In genomic region chr6:113237542-113238270, GRCm38 (mm10) we compare ENCODE assay signal across 7 mouse cellular contexts. TPM values are rescaled to one million over a fixed set of nuclear protein-coding genes. Genes with fewer than 3 reads are reported as not detected.
DNase-seq lines count a peak whose midpoint lies in the region; ATAC-seq lines count a peak whose summit lies in the region.

Mtmr14 (plus strand) TSS chr6:113237843.

- peak within 1 kb of the TSS; percentile 81 for H3K4me2 ChIP-seq in intestine, embryonic 15.5 days (replicated peaks)

- peak; percentile 100 for ATAC-seq in intestine, embryonic 15.5 days

- H3K27me3 ChIP-seq in intestine, embryonic 15.5 days (replicated peaks) = no peaks in the 10 kb centered on the region
- H3K27me3 ChIP-seq in midbrain, embryonic 10.5 days (ENCODE audit: low read depth, poor library complexity, severe bottlenecking) = no peaks in the 10 kb centered on the region

- peak; percentile 100 for DNase-seq in adrenal gland, adult 2 months
- peak; percentile 96 for DNase-seq in embryo, embryonic 11.5 days (ENCODE audit: low read depth, low spot score)
- DNase-seq in gastrocnemius, postnatal 36 days = peak; percentile 99
- DNase-seq in left cerebral cortex, postnatal 25 days (ENCODE audit: low spot score in 2 of 2) = peak; percentile 99
- DNase-seq in midbrain, embryonic 10.5 days (ENCODE audit: low spot score) = peak; percentile 100
- peak; percentile 99 for DNase-seq in right cerebral cortex, postnatal 4 days

- H3K9ac ChIP-seq in intestine, embryonic 15.5 days = peak within 1 kb of the TSS; percentile 90

- H3K9me3 ChIP-seq in intestine, embryonic 15.5 days = no peaks in the 10 kb centered on the region
- no peaks in the 10 kb centered on the region for H3K9me3 ChIP-seq in midbrain, embryonic 10.5 days (replicated peaks)

- under 1% methylated on average over 55 of the region's 55 CpGs for WGBS in intestine, embryonic 15.5 days
- WGBS in midbrain, embryonic 10.5 days = under 1% methylated on average over 55 of the region's 55 CpGs

- peaks cover 3% of the 10 kb centered on the region; the same call in 1 of the 2 replicates for H3K36me3 ChIP-seq in intestine, embryonic 15.5 days
- peaks cover 22% of the 10 kb centered on the region for H3K36me3 ChIP-seq in midbrain, embryonic 10.5 days

- H3K27ac ChIP-seq in intestine, embryonic 15.5 days = 0 out of 2 replicates have a peak within 1 kb of the TSS, but pooled peaks have one; percentile 48
- H3K27ac ChIP-seq in midbrain, embryonic 10.5 days (replicated peaks) = peak within 1 kb of the TSS; percentile 84

- intact Hi-C loops in gastrocnemius, postnatal 36 days (cut with DNase I) = loop anchor here (5.0 to 10.0 kb wide), 2 partner anchors 70 to 203 kb away; partner anchors contain the start of gene Brpf1
- intact Hi-C loops in left cerebral cortex, postnatal 25 days (cut with DNase I) = loop anchor here (1.0 to 5.0 kb wide), 3 partner anchors 43 to 540 kb away; partner anchors contain the start of genes Lhfpl4, Rad18 and Thumpd3

- H3K4me1 ChIP-seq in intestine, embryonic 15.5 days (replicated peaks) = peaks cover 10% of the 10 kb centered on the region; the same call in 1 of the 2 replicates
- peaks cover 19% of the 10 kb centered on the region for H3K4me1 ChIP-seq in midbrain, embryonic 10.5 days

- H3K4me3 ChIP-seq in intestine, embryonic 15.5 days (replicated peaks) = peak within 1 kb of the TSS; percentile 99
- peak within 1 kb of the TSS; percentile 91 for H3K4me3 ChIP-seq in midbrain, embryonic 10.5 days

RNA-seq across cellular contexts. Expression of gene Mtmr14, which starts in this region (rescaled TPM):
- 10 to 100 TPM; 14.8 to 23.8 TPM for total RNA-seq in adrenal gland, adult 2 months (2021)
- 46.7 and 47.1 TPM in 2 replicates for polyA plus RNA-seq in adrenal gland, adult 2 months (2012; rRNA removed)
- 10 to 100 TPM; 13.4 to 15.2 TPM for total RNA-seq in gastrocnemius, postnatal 36 days (2021)
- 31.9 and 32.2 TPM in 2 replicates for polyA plus RNA-seq in intestine, embryonic 15.5 days (2015; fragmentation: Nextera tagmentation; extraction: Ambion mirVana)
- 10 to 100 TPM; 14.4 to 16.6 TPM for total RNA-seq in left cerebral cortex, postnatal 25 days (2021)
- polyA plus RNA-seq in midbrain, embryonic 10.5 days (2016; fragmentation: Nextera tagmentation; extraction: Ambion mirVana) = 49.2 and 51.0 TPM in 2 replicates

Comparison
In these comparisons a context has a peak if more than half of its experiments do, and no peak if none do; other contexts are left out.
1. Peak in every context shown above with its lines: DNase-seq, ATAC-seq, H3K4me3 ChIP-seq and H3K27ac ChIP-seq.